In the genomic region with DNA sequence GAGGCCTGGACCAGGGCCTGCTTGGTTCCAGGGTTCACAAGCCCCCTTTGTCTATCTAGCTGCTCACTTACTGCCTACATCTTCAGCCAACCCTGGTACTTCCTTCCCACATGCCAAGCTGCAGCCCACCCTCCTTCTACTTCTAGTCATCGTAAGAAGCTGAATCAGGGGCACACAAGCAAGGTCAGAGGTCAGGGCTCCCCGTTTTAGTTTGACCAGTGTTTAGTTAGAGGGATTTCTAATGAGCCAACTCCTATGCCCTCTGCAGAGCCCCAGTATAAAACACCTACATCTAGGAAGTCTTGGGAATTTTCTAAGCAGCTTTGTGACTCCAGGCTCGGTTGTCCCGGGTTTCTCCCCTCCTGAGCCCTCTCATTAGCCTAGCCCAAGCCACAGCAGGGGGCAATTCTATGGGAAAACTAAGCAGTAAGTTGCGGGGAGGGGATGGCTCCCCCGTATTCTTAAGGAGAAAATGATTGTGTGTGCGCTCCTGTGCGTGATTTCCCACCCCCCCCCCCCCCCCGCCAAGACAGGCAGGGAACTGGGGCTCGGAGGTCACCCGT, we compare ENCODE assay signal across 8 mouse cellular contexts. TPM values are rescaled to one million over a fixed set of nuclear protein-coding genes. Genes with fewer than 3 reads are reported as not detected.
A peak's percentile ranks its signal among the peaks of the same experiment; 100 is the strongest.
DNase-seq lines count a peak whose midpoint lies in the region; ATAC-seq and TF ChIP-seq lines count a peak whose summit lies in the region.

No protein-coding gene starts in this region.

- peaks cover 4% of the 10 kb centered on the region; the same call in 1 of the 2 replicates for H3K4me1 ChIP-seq in brown adipose tissue, adult 24 weeks (ENCODE audit: control insufficient read depth, insufficient read depth, insufficient read length, low read length)
- peaks cover 65% of the 10 kb centered on the region for H3K4me1 ChIP-seq in hindbrain, embryonic 13.5 days (replicated peaks)
- H3K4me1 ChIP-seq in midbrain, embryonic 15.5 days = peaks cover 56% of the 10 kb centered on the region

- H3K27me3 ChIP-seq in hindbrain, embryonic 13.5 days = peaks cover 66% of the 10 kb centered on the region
- H3K27me3 ChIP-seq in midbrain, embryonic 15.5 days (replicated peaks) = peaks cover 47% of the 10 kb centered on the region

- WGBS in hindbrain, embryonic 13.5 days = under 1% methylated on average over 10 of the region's 11 CpGs
- 0% methylated on average over 11 of the region's 11 CpGs for WGBS in midbrain, embryonic 15.5 days

- peak; percentile 19 for ATAC-seq in hindbrain, embryonic 13.5 days (ENCODE audit: low FRiP score)
- peak; percentile 27 for ATAC-seq in midbrain, embryonic 15.5 days (replicated peaks)
- no peak for ATAC-seq in megakaryocyte progenitor cell, adult 5-6 weeks (replicated peaks; ENCODE audit: poor library complexity)
- no peak for ATAC-seq in cerebellum, adult (ENCODE audit: insufficient number of reproducible peaks, low FRiP score, low TSS enrichment)

- H3K4me2 ChIP-seq in hindbrain, embryonic 13.5 days = peak overlapping the region; percentile 72
- H3K4me2 ChIP-seq in midbrain, embryonic 15.5 days = peak overlapping the region; percentile 73

- no peak for DNase-seq in left cerebral cortex, adult 2 months (ENCODE audit: extremely low spot score in 1 of 2, low spot score in 2 of 2)
- no peak for DNase-seq in left cerebral cortex, postnatal 10 days (ENCODE audit: extremely low spot score in 1 of 2, low spot score in 2 of 2)
- DNase-seq in thymus, postnatal 36 days = no peak

- H3K4me3 ChIP-seq in left cerebral cortex, adult 2 months = peak overlapping the region; percentile 82
- H3K4me3 ChIP-seq in brown adipose tissue, adult 24 weeks (ENCODE audit: insufficient read depth, low read depth, low read length) = peak overlapping the region; percentile 52
- peak overlapping the region; percentile 40 for H3K4me3 ChIP-seq in hindbrain, embryonic 13.5 days
- H3K4me3 ChIP-seq in midbrain, embryonic 15.5 days = peak overlapping the region; percentile 38

- no peak for TF ChIP-seq CTCF in left cerebral cortex, adult 2 months (IDR thresholded peaks at IDR 0.05)

- H3K27ac ChIP-seq in left cerebral cortex, adult 2 months = peak overlapping the region; percentile 82
- no peak overlapping the region for H3K27ac ChIP-seq in brown adipose tissue, adult 24 weeks (replicated peaks; ENCODE audit: low read depth, low read length)
- peak overlapping the region; percentile 88 for H3K27ac ChIP-seq in hindbrain, embryonic 13.5 days
- peak overlapping the region; percentile 89 for H3K27ac ChIP-seq in midbrain, embryonic 15.5 days

- H3K9ac ChIP-seq in hindbrain, embryonic 13.5 days = no peak overlapping the region
- 0 out of 2 replicates have a peak overlapping the region, but pooled peaks have one; percentile 10 for H3K9ac ChIP-seq in midbrain, embryonic 15.5 days

- peaks cover 19% of the 10 kb centered on the region for H3K36me3 ChIP-seq in hindbrain, embryonic 13.5 days
- peaks cover 1% of the 10 kb centered on the region; the same call in 1 of the 2 replicates for H3K36me3 ChIP-seq in midbrain, embryonic 15.5 days (replicated peaks)

- H3K9me3 ChIP-seq in hindbrain, embryonic 13.5 days = no peaks in the 10 kb centered on the region
- H3K9me3 ChIP-seq in midbrain, embryonic 15.5 days = no peaks in the 10 kb centered on the region

- intact Hi-C loops in left cerebral cortex, adult 2 months (cut with DNase I) = loop anchor here (2.0 kb wide), 1 partner anchor 34 kb away; no protein-coding TSS in a partner anchor
- intact Hi-C loops in left cerebral cortex, postnatal 10 days (cut with DNase I) = no loop called here

RNA-seq across cellular contexts. Expression of a gene that starts 4.0 kb away (rescaled TPM):
- 10 to 100 TPM; 36.2 to 40.7 TPM for total RNA-seq in left cerebral cortex, adult 2 months (2021)
- total RNA-seq in left cerebral cortex, postnatal 10 days (2021) = 10 to 100 TPM; 20.9 to 22.4 TPM
- polyA plus RNA-seq in brown adipose tissue, adult 24 weeks (2012; ENCODE audit: insufficient read depth, insufficient read length, missing spikeins) = 3.2 and 4.8 TPM in 2 replicates
- polyA plus RNA-seq in hindbrain, embryonic 13.5 days (2015; fragmentation: Nextera tagmentation; extraction: Ambion mirVana) = 27.7 and 28.9 TPM in 2 replicates
- polyA plus RNA-seq in midbrain, embryonic 15.5 days (2015; fragmentation: Nextera tagmentation; extraction: Ambion mirVana) = 57.4 and 58.8 TPM in 2 replicates
- 0.95 and 1.5 TPM in 2 replicates for total RNA-seq in megakaryocyte progenitor cell, adult 5-6 weeks (2015)
- 0.08 and 3.5 TPM in 2 replicates for total RNA-seq in megakaryocyte progenitor cell, adult 5-6 weeks (2017)

RNA-seq across cellular contexts. Expression of a gene that starts 11.0 kb away (rescaled TPM):
- 100 to 1,000 TPM; 637 to 727 TPM for total RNA-seq in left cerebral cortex, adult 2 months (2021)
- total RNA-seq in left cerebral cortex, postnatal 10 days (2021) = 100 to 1,000 TPM; 542 to 558 TPM
- polyA plus RNA-seq in brown adipose tissue, adult 24 weeks (2012; ENCODE audit: insufficient read depth, insufficient read length, missing spikeins) = 679 and 754 TPM in 2 replicates
- polyA plus RNA-seq in hindbrain, embryonic 13.5 days (2015; fragmentation: Nextera tagmentation; extraction: Ambion mirVana) = 545 and 558 TPM in 2 replicates
- 802 and 851 TPM in 2 replicates for polyA plus RNA-seq in midbrain, embryonic 15.5 days (2015; fragmentation: Nextera tagmentation; extraction: Ambion mirVana)
- 197 and 225 TPM in 2 replicates for total RNA-seq in megakaryocyte progenitor cell, adult 5-6 weeks (2015)
- 178 and 191 TPM in 2 replicates for total RNA-seq in megakaryocyte progenitor cell, adult 5-6 weeks (2017)

RNA-seq across cellular contexts. Expression of a gene that starts 25.3 kb away (rescaled TPM):
- total RNA-seq in left cerebral cortex, adult 2 months (2021) = 100 to 1,000 TPM; 106 to 110 TPM
- total RNA-seq in left cerebral cortex, postnatal 10 days (2021) = 100 to 1,000 TPM; 111 to 118 TPM
- polyA plus RNA-seq in brown adipose tissue, adult 24 weeks (2012; ENCODE audit: insufficient read depth, insufficient read length, missing spikeins) = 34.1 and 41.1 TPM in 2 replicates
- 79.8 and 82.4 TPM in 2 replicates for polyA plus RNA-seq in hindbrain, embryonic 13.5 days (2015; fragmentation: Nextera tagmentation; extraction: Ambion mirVana)
- 100 and 101 TPM in 2 replicates for polyA plus RNA-seq in midbrain, embryonic 15.5 days (2015; fragmentation: Nextera tagmentation; extraction: Ambion mirVana)
- 5.4 and 6.0 TPM in 2 replicates for total RNA-seq in megakaryocyte progenitor cell, adult 5-6 weeks (2015)
- 7.6 and 10.2 TPM in 2 replicates for total RNA-seq in megakaryocyte progenitor cell, adult 5-6 weeks (2017)

RNA-seq across cellular contexts. Expression of a gene that starts 30.6 kb away (rescaled TPM):
- total RNA-seq in left cerebral cortex, adult 2 months (2021) = 10 to 100 TPM; 10.3 to 12.9 TPM
- total RNA-seq in left cerebral cortex, postnatal 10 days (2021) = 1 to 10 TPM in 1 of 2 experiments, under 1 TPM in 1; 0.93 to 3.0 TPM
- 3.3 TPM in 1 of 2 replicates, not detected in the other for polyA plus RNA-seq in brown adipose tissue, adult 24 weeks (2012; ENCODE audit: insufficient read depth, insufficient read length, missing spikeins)
- polyA plus RNA-seq in hindbrain, embryonic 13.5 days (2015; fragmentation: Nextera tagmentation; extraction: Ambion mirVana) = 3.0 and 4.2 TPM in 2 replicates
- 6.7 and 8.0 TPM in 2 replicates for polyA plus RNA-seq in midbrain, embryonic 15.5 days (2015; fragmentation: Nextera tagmentation; extraction: Ambion mirVana)
- 15.4 and 18.4 TPM in 2 replicates for total RNA-seq in megakaryocyte progenitor cell, adult 5-6 weeks (2015)
- total RNA-seq in megakaryocyte progenitor cell, adult 5-6 weeks (2017) = 3.5 and 13.3 TPM in 2 replicates

RNA-seq across cellular contexts. Expression of a gene that starts 35.8 kb away (rescaled TPM):
- total RNA-seq in left cerebral cortex, adult 2 months (2021) = 1 to 10 TPM; 2.6 to 2.9 TPM
- 1 to 10 TPM; 1.9 to 2.2 TPM for total RNA-seq in left cerebral cortex, postnatal 10 days (2021)
- polyA plus RNA-seq in brown adipose tissue, adult 24 weeks (2012; ENCODE audit: insufficient read depth, insufficient read length, missing spikeins) = 4.1 and 8.7 TPM in 2 replicates
- 1.8 and 2.7 TPM in 2 replicates for polyA plus RNA-seq in hindbrain, embryonic 13.5 days (2015; fragmentation: Nextera tagmentation; extraction: Ambion mirVana)
- polyA plus RNA-seq in midbrain, embryonic 15.5 days (2015; fragmentation: Nextera tagmentation; extraction: Ambion mirVana) = 1.8 and 2.0 TPM in 2 replicates
- 1.2 and 3.1 TPM in 2 replicates for total RNA-seq in megakaryocyte progenitor cell, adult 5-6 weeks (2015)
- 1.2 and 2.2 TPM in 2 replicates for total RNA-seq in megakaryocyte progenitor cell, adult 5-6 weeks (2017)

Comparison
In these comparisons a context has a peak if more than half of its experiments do, and no peak if none do; other contexts are left out.
1. ATAC-seq: peak in hindbrain, embryonic 13.5 days (single experiment) and midbrain, embryonic 15.5 days (single experiment); none in megakaryocyte progenitor cell, adult 5-6 weeks (single experiment) and cerebellum, adult (single experiment).
2. RNA of a gene that starts 4.0 kb away (total RNA-seq): 36.2 to 40.7 TPM in left cerebral cortex, adult 2 months and 20.9 to 22.4 TPM in left cerebral cortex, postnatal 10 days; 0.08 to 3.5 TPM in megakaryocyte progenitor cell, adult 5-6 weeks; every median in the first group is over 4 times any median in the second.
3. RNA of a gene that starts 25.3 kb away (total RNA-seq): 111 to 118 TPM in left cerebral cortex, postnatal 10 days and 106 to 110 TPM in left cerebral cortex, adult 2 months; 5.4 to 10.2 TPM in megakaryocyte progenitor cell, adult 5-6 weeks; every median in the first group is over 4 times any median in the second.
4. Peak in every context shown above with its lines, with median percentiles within 50 percentile points of each other: H3K4me3 ChIP-seq.